Mouse (Mus musculus) large intestine, adult 2 months (tissue): ENCODE measurements at regions not wholly inside any gene's neighbourhood (a gene's known extent, or its start where the extent isn't known, plus 50 kb on each side); places are given as distances from the start of the nearest gene placed in this dataset.

Experiments
- DNase-seq: peaks from one replicate; pipeline ENCODE4 v3.0.0-alpha.2; 2012; ENCODE audit warnings: low read depth, low spot score
- WGBS: fragments of 180-500 bp; shearing (Covaris S2); methylation state at CpG from one replicate; pipeline ENCODE4 v1.1.7; 2018; 5-methylcytosine and 5-hydroxymethylcytosine counted together

DNA sequence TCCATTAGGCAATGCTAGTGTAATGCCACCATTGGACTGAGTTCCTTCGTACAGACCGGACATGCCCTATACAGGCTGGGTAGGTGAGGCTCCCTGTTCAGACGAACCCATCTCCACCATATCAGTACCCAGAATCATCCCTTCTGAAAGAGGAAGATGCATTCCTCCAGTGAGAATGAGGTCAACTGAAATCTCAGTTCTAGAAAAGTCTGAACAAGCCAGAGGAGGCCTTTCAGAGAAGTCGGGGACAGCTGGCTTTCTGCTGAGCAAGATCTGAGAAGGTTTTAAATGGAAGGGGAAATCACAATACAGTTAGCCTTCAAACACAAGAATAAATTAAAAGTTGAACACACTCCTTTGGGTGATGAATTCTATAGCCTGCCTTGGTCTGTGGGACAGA, 145.5 kb upstream of the Jmjd1c start:
- DNase-seq = no peak
- 88% methylated on average over 4 of the region's 4 CpGs for WGBS

DNA sequence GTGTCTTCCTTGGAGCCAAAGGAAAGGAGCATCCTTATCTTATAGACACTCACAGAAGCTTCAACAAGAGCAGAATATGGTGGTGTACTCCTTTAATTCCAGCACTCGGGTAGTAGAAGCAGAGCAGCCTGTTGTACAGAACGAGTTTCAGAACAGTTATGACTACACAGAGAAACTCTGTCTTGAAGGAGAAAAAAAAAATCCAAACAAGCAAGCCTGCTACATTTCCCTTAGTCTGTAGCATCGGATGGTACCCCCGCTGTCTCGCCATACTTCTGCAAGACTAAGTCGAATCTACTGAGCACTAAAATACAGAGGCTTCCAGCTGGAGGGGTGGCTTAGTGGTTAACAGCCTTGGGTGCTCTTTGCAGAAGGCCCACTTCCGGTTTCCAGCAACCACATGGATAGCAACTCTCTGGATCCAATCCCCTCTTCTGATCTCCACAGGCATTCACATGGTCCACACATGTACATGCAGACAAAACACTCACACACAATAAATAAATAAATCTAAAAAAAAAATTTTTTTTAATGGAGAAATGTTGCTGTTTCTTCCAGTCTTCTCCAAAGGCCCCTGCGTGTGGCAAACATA, 144.6 kb upstream of the Jmjd1c start:
- 80% methylated on average over 8 of the region's 8 CpGs for WGBS
- no peak for DNase-seq

- no peak for DNase-seq
- 44% methylated on average over 9 of the region's 9 CpGs for WGBS
Observed at GRCm38 (mm10) chr10:66951935-66952334, 144.0 kb upstream of the Jmjd1c start.

DNA sequence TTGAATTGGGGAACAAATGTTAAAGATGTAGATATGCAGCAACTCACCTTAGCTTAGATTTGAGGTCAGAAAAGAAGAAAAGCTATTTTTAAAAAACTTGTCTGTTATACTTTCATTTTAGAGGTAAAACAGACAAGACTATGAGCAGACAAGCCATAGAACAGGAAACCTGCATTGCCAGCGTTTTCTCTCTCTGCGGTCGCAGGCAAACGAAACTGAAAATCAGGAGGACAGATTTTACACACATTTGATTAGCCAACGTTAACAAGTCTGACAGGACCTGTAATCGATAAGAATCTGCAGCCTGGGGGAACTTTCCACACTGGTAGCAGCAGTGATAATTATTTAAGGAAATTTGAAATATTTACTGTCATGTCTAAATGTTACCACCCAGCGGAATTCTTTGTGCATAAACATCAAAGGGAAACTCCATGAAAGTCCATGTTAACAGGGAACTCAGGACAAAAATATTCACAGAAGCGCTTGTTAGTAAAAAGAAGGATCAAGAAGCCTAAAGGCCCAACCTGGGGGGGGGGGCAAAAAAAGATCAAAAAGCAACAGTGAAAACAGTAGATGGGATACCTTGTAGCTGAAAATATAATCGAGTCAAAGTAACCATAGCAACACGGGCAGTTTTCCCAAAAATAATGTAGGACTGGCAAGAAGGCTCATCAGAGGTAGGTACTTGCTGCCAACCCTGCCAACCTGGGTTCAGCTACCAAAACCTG, 142.5 kb upstream of the Jmjd1c start:
- no peak for DNase-seq
- WGBS = 67% methylated on average over 10 of the region's 10 CpGs

DNA sequence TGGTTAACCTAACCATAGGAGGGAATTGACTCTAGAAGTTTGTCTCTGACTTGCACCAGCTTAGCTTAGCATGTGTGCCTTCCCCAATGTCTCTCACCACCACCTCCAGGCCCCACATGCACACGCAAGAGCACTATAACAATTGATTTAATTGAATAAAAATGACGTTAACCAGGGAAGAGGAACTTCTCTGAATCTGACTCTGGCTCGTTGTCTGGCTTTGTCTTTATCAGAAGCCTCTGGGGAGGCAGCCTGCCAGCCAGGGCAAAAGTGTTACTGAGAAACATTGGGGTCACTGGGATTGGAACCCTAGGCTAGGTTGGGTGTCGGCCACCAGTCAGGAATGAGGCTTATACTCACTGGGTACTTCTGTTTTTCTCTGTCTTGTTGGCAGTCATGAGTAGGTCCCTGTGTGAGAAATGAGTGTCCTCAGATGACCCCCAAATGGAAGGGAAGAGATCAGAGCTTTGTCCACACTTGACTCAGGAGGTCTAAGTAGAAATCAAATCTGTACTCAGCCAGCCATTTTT, 141.9 kb upstream of the Jmjd1c start:
- WGBS = 39% methylated on average over 4 of the region's 4 CpGs
- DNase-seq = no peak

DNA sequence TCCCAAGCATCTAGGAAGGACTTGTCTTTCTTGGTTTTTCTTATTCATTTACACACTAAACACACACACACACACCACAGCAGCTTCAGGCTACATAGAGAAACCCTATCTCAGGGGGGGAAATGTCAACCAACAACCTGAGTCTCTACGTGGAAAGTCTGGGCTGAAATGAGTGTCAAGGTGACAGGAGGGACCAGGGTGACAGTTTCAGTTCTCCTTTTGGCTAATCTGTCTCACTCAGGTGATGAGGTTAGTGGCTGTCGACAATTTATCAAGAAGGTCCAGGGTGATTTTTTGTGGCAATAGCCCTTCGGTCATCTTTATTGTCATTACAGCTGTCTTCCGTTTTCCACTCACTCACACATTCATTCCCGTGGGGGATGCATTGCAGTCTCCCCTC, 140.5 kb upstream of the Jmjd1c start:
- WGBS = 68% methylated on average over 5 of the region's 5 CpGs
- DNase-seq = no peak

DNA sequence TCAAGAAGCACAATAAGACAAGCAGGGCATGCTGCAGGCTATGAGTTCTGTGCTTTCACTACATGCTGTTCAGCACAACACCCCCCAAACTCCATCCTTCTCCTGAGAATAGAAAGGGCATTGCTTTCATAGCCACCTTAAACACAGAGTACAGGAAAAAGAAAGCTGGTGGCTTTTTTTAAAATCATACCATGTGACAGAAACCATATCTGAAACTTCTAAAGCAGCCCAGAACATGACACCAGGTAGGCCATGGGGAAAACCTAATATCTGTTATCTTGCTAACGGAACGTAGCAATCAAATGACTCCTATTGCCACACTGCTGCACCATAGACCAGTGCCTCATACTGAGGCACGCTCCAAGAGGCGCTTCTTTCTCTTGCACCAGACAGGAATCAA, 139.3 kb upstream of the Jmjd1c start:
- WGBS = 95% methylated on average over 4 of the region's 4 CpGs
- no peak for DNase-seq

- WGBS = 91% methylated on average over 4 of the region's 4 CpGs
- no peak for DNase-seq
Observed at GRCm38 (mm10) chr10:66957373-66957772, 138.6 kb upstream of the Jmjd1c start.
